Mouse (Mus musculus): ENCODE data around the gene Rora. TPM values are rescaled to one million over a fixed set of nuclear protein-coding genes. Genes with fewer than 3 reads are reported as not detected.

The Rora gene
- polyA plus RNA-seq, 1 experiment from 2014 or later: 7.6 TPM

DNA sequence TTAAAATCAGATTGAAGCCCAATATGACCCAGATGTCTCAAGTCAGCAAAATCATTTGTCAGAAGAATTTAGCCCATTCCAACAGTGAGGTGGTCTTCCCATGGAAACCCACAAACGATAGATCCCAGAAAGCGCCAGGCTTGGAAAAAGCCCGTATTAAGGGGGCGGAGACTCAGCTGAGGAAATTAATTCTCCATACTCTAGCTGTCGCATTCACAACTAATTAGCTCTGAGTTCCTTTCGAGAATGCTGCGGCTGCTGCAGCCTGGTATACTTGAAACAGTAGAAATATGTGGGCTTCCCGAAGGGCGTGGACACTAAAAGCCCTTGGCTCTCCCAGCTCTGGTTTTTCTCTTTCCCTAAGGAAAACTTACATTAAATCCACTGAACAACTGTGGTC is 345.4 kb downstream of the Rora start:
- Histone ChIP-seq H3K27me3 (replicated peaks) (no peaks in the 10 kb centered on the region), H3K27ac (no peak overlapping the region), H3K9ac (no peak overlapping the region), H3K4me1 (no peaks in the 10 kb centered on the region), H3K36me3 (no peaks in the 10 kb centered on the region), H3K4me2 (no peak overlapping the region), H3K9me3 (no peaks in the 10 kb centered on the region), H3K4me3 (replicated peaks) (no peak overlapping the region)
- WGBS: 80% methylated on average over 9 of the region's 9 CpGs
- ATAC-seq (ENCODE audit: insufficient read depth, low FRiP score, low read depth): no peak

DNA sequence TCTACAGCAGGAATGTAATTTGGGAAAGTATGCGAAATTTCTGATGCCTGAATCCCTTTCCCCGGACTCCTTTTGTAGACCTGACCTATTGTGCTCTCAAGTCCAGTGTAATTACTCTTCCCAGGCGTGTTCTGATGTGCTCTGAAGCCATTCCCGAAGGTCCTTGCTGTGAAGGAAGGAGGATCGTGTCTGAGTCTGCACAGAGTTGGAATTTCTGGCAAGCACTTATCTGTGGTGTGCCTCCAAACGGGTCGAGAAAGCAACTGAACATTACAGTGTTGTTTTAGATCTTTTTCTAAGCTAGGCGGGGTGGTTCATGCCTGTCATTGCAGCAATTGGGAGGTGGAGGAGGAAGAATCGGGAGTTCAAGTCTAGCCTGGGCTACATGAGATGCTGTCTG is 350.9 kb downstream of the Rora start:
- ATAC-seq (ENCODE audit: insufficient read depth, low FRiP score, low read depth): no peak
- no peaks in the 10 kb centered on the region for H3K27me3 ChIP-seq (replicated peaks)
- no peak overlapping the region for H3K9ac ChIP-seq
- H3K4me2 ChIP-seq: no peak overlapping the region
- no peak overlapping the region for H3K27ac ChIP-seq
- H3K36me3 ChIP-seq: no peaks in the 10 kb centered on the region
- H3K4me1 ChIP-seq: no peaks in the 10 kb centered on the region
- 68% methylated on average over 9 of the region's 9 CpGs for WGBS
- H3K4me3 ChIP-seq (replicated peaks): no peak overlapping the region
- H3K9me3 ChIP-seq: no peaks in the 10 kb centered on the region

DNA sequence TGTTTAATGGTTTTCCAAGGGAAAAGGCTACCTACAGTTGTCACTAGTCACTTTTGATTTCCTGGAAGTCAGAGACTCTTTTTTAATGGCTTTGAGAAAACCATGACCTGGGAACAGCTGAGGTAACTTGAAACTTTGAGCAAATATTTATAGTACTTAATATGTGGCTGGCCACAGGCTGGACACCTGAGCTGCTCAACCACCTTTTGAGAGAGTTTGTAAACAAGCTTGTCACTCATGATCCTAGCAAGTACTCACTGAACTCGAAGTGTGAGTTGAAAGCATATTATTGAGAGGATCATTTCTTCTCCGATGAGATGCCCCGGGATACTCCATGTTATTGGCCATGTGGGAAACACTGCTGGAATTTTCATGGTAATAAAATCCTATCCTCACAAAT is 353.1 kb downstream of the Rora start:
- Histone ChIP-seq H3K4me1 (no peaks in the 10 kb centered on the region), H3K4me3 (replicated peaks) (no peak overlapping the region), H3K36me3 (no peaks in the 10 kb centered on the region), H3K4me2 (no peak overlapping the region), H3K9me3 (no peaks in the 10 kb centered on the region), H3K27me3 (replicated peaks) (no peaks in the 10 kb centered on the region), H3K9ac (no peak overlapping the region), H3K27ac (no peak overlapping the region)
- ATAC-seq (ENCODE audit: insufficient read depth, low FRiP score, low read depth): no peak
- WGBS: 59% methylated on average over 3 of the region's 3 CpGs

DNA sequence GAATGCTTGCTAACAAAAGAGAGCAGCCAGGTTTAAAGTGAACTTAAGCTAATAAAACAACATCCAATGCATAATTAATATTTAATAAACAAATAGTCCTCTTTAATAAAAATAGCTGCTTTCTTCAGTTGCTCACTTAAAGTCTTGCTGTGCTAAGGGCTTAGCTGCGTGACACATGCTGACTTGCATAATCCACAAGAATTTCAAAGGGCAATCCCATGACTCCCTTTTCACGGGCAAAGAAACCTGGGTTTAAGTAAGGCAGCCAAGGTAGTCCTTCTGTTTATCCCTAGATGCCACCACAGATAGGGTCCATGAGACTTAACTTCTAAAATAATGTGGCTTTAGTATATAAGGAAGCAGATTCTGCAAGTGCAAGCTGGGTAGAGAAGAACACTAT is 355.1 kb downstream of the Rora start:
- H3K27ac ChIP-seq: no peak overlapping the region
- no peaks in the 10 kb centered on the region for H3K4me1 ChIP-seq
- WGBS: 64% methylated on average over 2 of the region's 2 CpGs
- no peaks in the 10 kb centered on the region for H3K36me3 ChIP-seq
- H3K9ac ChIP-seq: no peak overlapping the region
- H3K4me3 ChIP-seq (replicated peaks): no peak overlapping the region
- H3K9me3 ChIP-seq: no peaks in the 10 kb centered on the region
- no peak overlapping the region for H3K4me2 ChIP-seq
- H3K27me3 ChIP-seq (replicated peaks): no peaks in the 10 kb centered on the region
- no peak for ATAC-seq (ENCODE audit: insufficient read depth, low FRiP score, low read depth)

DNA sequence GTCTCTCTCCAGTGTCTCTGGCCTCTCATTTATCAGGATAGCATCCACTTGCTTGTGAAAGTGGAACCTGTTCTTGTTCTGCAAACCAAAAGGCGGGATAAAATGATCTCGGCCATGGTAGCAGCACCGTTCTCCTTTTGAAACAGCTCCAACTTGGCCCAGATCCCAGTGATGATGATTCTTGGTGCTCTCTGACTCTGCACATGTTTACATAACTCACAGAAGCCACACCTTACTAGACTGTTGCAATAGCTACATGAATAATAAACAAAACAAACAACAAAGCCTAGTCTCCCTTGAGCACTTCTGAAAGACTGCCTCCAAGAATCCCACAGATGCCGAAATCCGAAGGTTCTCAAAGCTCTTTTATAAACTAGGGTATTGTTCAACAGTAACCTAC is 357.3 kb downstream of the Rora start:
- WGBS: 62% methylated on average over 5 of the region's 5 CpGs
- no peaks in the 10 kb centered on the region for H3K36me3 ChIP-seq
- H3K27me3 ChIP-seq (replicated peaks): no peaks in the 10 kb centered on the region
- H3K9ac ChIP-seq: no peak overlapping the region
- no peak overlapping the region for H3K27ac ChIP-seq
- ATAC-seq (ENCODE audit: insufficient read depth, low FRiP score, low read depth): no peak
- H3K4me3 ChIP-seq (replicated peaks): no peak overlapping the region
- no peaks in the 10 kb centered on the region for H3K4me1 ChIP-seq
- no peaks in the 10 kb centered on the region for H3K9me3 ChIP-seq
- no peak overlapping the region for H3K4me2 ChIP-seq

DNA sequence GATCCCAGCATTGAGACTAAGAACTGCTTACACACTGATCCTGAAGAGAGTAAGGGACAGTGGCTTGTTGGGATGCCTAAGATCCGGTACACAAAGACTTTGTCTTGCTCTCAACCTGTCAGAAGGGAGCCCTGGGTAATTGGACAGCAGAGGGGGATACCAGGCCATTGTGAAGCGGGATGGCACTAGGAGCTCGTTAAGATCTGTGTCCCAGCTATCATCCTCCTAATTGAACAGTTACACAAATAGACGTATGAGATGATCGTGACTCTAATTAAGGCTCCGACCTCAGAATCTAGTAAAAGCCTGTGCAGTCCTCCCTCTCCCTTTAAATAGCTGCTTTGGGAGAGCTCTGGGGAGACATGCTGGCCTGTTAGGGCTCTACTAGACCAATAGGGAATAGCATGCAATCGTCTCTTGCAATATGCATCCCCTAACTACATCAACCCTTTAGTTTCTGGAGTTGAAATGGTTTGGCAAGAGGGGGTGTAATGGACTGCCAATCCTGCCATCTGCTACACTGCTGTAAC is 359.7 kb downstream of the Rora start:
- Histone ChIP-seq H3K4me3 (replicated peaks) (no peak overlapping the region), H3K4me1 (no peaks in the 10 kb centered on the region), H3K4me2 (no peak overlapping the region), H3K36me3 (no peaks in the 10 kb centered on the region), H3K27me3 (replicated peaks) (no peaks in the 10 kb centered on the region), H3K9me3 (no peaks in the 10 kb centered on the region), H3K27ac (no peak overlapping the region), H3K9ac (no peak overlapping the region)
- WGBS: 84% methylated on average over 7 of the region's 7 CpGs
- no peak for ATAC-seq (ENCODE audit: insufficient read depth, low FRiP score, low read depth)

DNA sequence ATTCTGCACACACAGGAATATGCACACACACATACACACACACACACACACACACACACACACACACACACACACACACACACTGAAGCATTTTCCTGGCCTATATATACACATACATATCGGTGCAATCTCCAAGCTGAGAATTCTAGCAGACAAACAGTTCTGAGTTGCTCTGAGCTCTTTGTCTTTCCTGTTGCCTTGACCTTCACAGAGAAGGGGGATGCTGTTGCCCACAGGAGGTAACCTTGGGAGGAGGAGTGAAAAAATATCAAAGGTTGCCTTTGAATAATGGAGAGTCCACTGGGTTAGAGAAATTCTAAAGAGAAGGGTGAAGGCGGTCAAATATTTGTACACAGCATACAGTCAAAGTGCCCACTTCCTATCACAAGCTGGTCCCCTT is 360.6 kb downstream of the Rora start:
- WGBS: 74% methylated on average over 2 of the region's 2 CpGs
- Histone ChIP-seq H3K9ac (no peak overlapping the region), H3K4me2 (no peak overlapping the region), H3K4me1 (no peaks in the 10 kb centered on the region), H3K27me3 (replicated peaks) (no peaks in the 10 kb centered on the region), H3K4me3 (replicated peaks) (no peak overlapping the region), H3K27ac (no peak overlapping the region), H3K36me3 (no peaks in the 10 kb centered on the region), H3K9me3 (no peaks in the 10 kb centered on the region)
- ATAC-seq (ENCODE audit: insufficient read depth, low FRiP score, low read depth): no peak

DNA sequence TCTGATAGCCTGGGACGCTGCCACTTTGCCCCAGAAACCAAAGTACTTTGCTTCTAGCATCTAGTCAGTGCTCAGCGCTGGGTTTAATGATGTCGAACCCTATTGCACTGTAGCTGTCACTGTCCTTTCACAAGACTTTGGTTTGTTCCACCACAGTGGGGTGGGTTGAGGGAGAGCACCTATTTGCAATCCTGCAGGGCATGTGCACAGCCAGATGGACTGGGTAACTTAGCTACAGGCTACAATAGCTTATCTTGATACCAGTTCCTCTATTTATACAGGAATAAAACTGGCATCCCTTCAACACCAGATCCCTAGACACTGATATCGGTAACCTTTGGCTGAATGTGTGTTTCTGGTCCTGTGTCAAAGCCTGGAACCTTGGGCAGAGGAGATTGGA is 366.8 kb downstream of the Rora start:
- no peak overlapping the region for H3K4me3 ChIP-seq (replicated peaks)
- ATAC-seq (ENCODE audit: insufficient read depth, low FRiP score, low read depth): no peak
- H3K27ac ChIP-seq: no peak overlapping the region
- WGBS: 86% methylated on average over 4 of the region's 4 CpGs
- H3K4me2 ChIP-seq: no peak overlapping the region
- no peaks in the 10 kb centered on the region for H3K4me1 ChIP-seq
- H3K9me3 ChIP-seq: no peaks in the 10 kb centered on the region
- H3K36me3 ChIP-seq: no peaks in the 10 kb centered on the region
- no peaks in the 10 kb centered on the region for H3K27me3 ChIP-seq (replicated peaks)
- H3K9ac ChIP-seq: no peak overlapping the region

DNA sequence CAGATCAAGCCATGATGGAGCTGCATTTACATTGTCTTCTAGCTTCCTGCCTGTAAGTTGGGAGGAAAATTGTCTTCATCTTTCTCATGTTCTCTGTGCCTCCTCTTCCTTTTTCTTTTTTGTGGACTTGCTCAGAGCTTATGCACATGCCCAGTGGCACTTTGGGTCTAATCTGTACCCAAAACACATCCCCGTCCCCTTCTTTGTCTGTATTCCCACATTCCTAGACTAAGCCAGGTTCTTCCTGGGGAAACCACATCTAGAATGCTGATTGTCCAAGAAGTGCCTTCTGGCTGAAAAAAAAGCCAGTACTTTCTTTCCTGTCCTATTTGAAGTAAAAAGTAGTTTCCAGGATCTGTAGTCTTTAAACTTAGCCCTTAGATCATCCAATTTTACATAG is 367.9 kb downstream of the Rora start:
- no peaks in the 10 kb centered on the region for H3K9me3 ChIP-seq
- no peaks in the 10 kb centered on the region for H3K36me3 ChIP-seq
- no peaks in the 10 kb centered on the region for H3K27me3 ChIP-seq (replicated peaks)
- no peak for ATAC-seq (ENCODE audit: insufficient read depth, low FRiP score, low read depth)
- WGBS: 86% methylated on average over 1 of the region's 1 CpGs
- no peak overlapping the region for H3K4me3 ChIP-seq (replicated peaks)
- H3K4me2 ChIP-seq: no peak overlapping the region
- no peak overlapping the region for H3K27ac ChIP-seq
- no peaks in the 10 kb centered on the region for H3K4me1 ChIP-seq
- no peak overlapping the region for H3K9ac ChIP-seq

DNA sequence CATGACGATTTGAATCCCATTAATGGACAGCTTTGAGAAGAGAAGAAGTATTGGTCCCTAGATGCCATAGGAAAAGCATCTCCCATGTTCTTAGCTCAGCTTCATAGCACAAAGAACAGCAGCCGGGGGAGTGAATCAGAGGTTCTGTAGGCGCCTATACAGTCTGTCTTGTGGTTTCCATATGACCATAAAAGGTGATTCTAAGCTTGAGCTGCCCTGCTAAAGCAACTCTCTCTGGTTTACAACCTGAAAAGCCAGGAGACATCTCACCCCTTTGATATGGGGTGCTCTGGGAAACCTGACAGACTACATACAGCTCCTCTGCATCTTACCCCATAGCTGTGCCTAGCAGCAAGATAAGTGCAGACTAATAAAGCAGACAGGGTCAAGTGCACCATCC is 369.7 kb downstream of the Rora start:
- H3K36me3 ChIP-seq: no peaks in the 10 kb centered on the region
- WGBS: 79% methylated on average over 3 of the region's 3 CpGs
- ATAC-seq (ENCODE audit: insufficient read depth, low FRiP score, low read depth): no peak

DNA sequence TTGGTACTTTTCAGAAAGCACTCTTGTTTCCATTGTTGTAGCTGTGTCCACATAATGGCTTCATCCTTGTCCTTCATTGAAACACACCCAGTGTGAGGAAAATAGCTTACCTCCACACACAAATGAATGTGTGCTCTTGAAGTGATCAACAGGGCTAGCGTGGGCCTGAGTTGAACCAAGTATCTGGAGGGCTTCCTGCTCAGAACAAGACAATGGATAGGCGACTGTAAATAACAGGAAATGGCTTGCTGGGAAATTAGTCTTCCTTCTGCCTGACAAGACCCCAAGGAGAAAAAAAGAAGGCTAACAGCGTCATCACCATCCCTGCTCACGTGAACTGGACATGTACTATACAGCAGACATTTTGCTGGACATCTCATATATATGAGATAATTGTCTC is 374.6 kb downstream of the Rora start:
- Histone ChIP-seq H3K9ac (no peak overlapping the region), H3K4me3 (replicated peaks) (no peak overlapping the region), H3K4me1 (no peaks in the 10 kb centered on the region), H3K4me2 (no peak overlapping the region), H3K27me3 (replicated peaks) (no peaks in the 10 kb centered on the region), H3K9me3 (no peaks in the 10 kb centered on the region), H3K27ac (no peak overlapping the region), H3K36me3 (no peaks in the 10 kb centered on the region)
- no peak for ATAC-seq (ENCODE audit: insufficient read depth, low FRiP score, low read depth)
- 75% methylated on average over 4 of the region's 4 CpGs for WGBS

More for the DNA sequence above, 369.7 kb downstream of the Rora start:
- H3K9ac ChIP-seq: no peak overlapping the region
- no peaks in the 10 kb centered on the region for H3K27me3 ChIP-seq (replicated peaks)
- H3K9me3 ChIP-seq: no peaks in the 10 kb centered on the region
- H3K4me3 ChIP-seq (replicated peaks): no peak overlapping the region
- H3K4me2 ChIP-seq: no peak overlapping the region
- no peaks in the 10 kb centered on the region for H3K4me1 ChIP-seq
- no peak overlapping the region for H3K27ac ChIP-seq

DNA sequence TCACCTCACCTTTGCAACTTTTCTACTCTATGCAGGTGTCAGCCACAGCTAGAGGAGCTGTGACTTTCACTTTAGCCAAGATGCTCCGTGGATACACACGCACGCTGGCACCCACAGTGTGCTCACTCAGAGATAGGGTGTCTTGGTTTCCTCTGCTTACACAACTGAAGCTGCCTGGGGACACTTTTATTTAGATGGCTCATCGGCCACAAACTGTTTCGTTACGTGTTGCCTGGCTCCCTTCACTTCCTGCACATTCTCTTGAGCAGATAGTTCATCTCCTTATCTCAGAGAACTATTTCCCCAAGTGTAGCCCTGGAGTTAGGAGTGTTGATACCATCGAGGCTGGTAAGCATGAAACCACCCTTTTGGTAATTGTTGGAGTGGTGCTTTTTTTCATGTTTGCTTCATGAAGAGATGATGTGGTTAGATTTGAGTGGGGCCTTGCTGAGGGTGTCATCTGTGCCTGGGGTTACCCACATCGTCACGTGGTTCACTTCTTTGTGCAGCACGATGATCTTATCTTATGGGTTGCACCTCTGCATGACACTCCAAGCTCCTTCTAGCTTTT is 380.8 kb downstream of the Rora start:
- Histone ChIP-seq H3K27me3 (replicated peaks) (no peaks in the 10 kb centered on the region), H3K27ac (no peak overlapping the region), H3K36me3 (no peaks in the 10 kb centered on the region), H3K9ac (no peak overlapping the region), H3K9me3 (no peaks in the 10 kb centered on the region), H3K4me3 (replicated peaks) (no peak overlapping the region), H3K4me2 (no peak overlapping the region), H3K4me1 (no peaks in the 10 kb centered on the region)
- ATAC-seq (ENCODE audit: insufficient read depth, low FRiP score, low read depth): no peak
- WGBS: 79% methylated on average over 10 of the region's 10 CpGs

DNA sequence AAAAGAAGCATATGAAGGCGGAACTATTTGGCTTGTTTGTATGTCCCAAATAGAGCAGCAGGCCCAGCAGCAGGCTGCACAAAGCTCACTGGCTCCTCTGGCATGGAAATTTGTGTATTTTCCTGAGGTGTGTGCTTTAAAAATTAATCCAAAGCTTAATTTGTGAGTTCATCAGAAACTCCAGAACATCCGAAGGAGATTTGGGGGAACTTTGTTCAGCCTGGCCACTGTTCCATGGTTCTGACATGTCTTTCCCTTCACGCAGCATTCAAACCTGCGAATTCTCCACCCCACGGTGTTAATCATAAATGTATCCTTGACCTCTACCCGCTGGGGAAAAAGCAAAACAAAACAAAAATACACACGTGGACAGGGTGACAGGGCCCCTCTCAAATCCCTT is 381.9 kb downstream of the Rora start:
- H3K27me3 ChIP-seq (replicated peaks): no peaks in the 10 kb centered on the region
- no peak overlapping the region for H3K27ac ChIP-seq
- no peak overlapping the region for H3K4me2 ChIP-seq
- no peaks in the 10 kb centered on the region for H3K4me1 ChIP-seq
- H3K9ac ChIP-seq: no peak overlapping the region
- no peaks in the 10 kb centered on the region for H3K9me3 ChIP-seq
- no peak overlapping the region for H3K4me3 ChIP-seq (replicated peaks)
- 72% methylated on average over 7 of the region's 7 CpGs for WGBS
- no peak for ATAC-seq (ENCODE audit: insufficient read depth, low FRiP score, low read depth)
- H3K36me3 ChIP-seq: no peaks in the 10 kb centered on the region
